Mouse (Mus musculus) naive thymus-derived CD4-positive, alpha-beta T cell, adult 2 months (primary cell): ENCODE results near the gene Rbm15.
"Not testable (repeated sequence)": the region's sequence is repeated elsewhere in the genome, so short reads cannot be mapped to it uniquely, and the experiment has no call there.

Experiments
- DNase-seq: peaks from one replicate; pipeline ENCODE4 v3.0.0-alpha.2; 2011; ENCODE audit warnings: low read depth

Gene Rbm15

GRCm38 (mm10) chr3:107330503-107331424 lies 2.7 kb downstream of the Rbm15 start:
- no peak for DNase-seq

DNA sequence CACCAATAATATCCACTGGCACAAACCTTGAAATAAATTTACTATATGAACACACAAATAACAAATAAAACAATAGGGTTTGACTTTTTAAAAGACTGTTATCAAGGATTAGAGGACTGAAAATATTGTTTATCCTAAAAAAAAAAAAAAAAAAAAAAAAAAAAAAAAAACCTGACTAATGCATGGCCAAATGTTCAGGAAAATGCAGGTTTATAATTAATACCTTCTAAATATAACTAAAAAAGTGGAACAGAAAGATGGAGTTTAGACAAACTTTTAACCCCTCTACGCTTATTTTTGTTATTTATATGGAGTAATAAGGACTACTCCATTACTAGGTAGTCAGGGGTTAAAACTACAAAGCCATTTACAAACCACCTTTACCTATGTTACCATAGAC lies 7.0 kb downstream of the Rbm15 start:
- DNase-seq: no peak

DNA sequence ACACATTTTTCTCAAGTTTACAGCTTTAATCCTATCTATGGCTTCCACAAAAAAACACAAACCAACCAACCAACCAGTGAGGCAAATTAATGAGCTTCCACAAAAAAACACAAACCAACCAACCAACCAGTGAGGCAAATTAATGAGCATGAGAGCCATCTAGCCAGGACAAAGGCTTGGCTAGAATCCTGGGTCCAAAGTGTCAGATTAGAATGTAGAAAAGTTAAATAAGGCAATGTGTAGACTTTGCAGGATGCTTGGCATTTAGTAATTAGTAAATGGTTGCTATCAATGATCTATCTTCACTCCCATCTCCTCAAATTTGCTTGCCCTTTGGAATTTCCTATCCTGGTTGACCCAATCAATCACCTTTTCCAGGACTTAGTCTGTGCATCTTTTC lies 11.7 kb downstream of the Rbm15 start:
- DNase-seq: no peak

DNA sequence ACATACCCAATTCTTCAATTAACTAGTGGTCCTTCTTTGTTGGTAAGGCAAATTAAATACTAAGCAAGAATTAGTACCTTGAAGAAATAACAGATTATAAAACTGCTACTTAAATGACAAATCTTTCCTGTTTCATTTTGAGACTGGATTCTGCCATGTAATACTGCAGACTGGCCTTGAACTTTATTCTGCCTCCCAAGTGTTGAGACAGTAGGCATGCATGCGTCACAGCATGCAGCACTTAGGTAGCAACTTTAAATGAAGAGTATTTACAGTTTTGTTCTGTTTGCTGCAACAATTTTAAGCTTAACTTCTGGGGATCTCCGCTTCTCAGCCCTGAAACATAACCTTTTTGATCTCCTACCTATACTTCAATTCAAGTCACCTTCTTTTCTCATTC lies 12.3 kb downstream of the Rbm15 start:
- DNase-seq: no peak

DNA sequence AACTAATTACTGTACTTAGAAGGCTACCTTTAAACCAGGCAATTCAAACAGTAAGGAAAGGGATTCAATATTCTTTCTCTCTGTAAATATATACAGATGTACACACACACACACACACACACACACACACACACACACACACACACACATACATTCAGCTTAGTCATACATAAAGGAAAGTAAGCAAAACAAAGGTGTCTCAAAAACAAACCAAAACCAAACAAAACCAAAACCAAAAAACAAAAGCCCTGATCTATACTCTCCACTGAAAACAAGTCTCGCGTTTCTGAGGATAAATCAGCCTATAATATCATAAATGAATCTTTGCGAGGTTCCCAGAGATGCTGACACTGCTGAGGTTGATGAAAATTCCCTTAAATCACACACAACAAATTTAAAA lies 16.1 kb downstream of the Rbm15 start:
- DNase-seq: no peak

GRCm38 (mm10) chr3:107296917-107297316 lies 36.6 kb downstream of the Rbm15 start:
- not testable (repeated sequence) for DNase-seq

- DNase-seq: no peak
Measured at GRCm38 (mm10) chr3:107295672-107296360, 37.7 kb downstream of the Rbm15 start.

DNA sequence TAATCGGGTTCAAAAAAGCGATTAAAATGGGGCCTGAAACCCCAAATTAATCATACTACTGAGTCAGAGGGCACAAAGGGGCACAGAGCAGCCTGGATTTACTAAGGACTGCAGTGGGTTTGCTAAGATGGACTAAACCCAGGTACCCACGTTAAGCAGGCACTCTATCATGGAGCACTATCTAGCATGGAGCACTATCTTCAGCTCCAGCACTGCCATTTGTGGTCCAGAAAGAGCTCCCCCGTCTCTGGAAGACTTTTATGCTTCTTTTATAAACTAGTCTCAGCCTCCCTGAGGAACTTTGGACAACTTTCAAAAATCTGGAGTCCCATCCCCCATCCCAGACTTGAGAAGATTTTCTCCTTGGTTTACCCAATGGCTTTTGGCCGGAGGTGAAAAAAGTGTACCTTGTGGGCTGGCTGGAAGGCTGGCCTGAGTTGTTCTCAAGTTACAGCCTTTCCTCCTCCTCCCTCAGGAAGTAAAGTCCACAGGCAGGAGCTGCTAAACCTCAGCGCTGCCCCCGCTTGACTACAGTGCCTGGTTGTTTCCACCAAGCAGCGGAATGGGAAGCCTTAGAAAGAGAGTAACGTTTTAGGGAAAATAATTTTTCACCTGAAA lies 42.6 kb downstream of the Rbm15 start, which contains the start of gene Slc16a4:
TSS of gene Slc16a4 (plus strand) at position 467 of the 618 bp plus-strand sequence.
- no peak for DNase-seq

DNA sequence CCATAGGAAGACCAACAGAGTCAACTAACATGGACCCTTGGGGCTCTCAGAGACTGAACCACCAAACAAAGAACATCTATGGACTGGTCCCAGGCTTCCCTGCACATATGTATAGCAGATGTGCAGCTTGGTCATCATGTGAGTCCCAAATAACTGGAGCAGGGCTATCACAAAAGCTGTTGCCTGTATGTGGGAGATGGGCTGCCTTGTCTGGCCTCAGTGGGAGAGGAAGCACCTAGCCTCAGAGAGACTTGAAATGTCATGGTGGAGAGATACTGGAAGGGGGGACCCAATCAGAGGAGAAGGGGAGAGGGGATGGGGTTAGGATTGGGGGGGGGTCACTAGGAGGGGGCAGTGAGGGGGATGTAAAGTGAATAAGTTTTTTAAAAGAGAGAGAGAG lies 46.1 kb downstream of the Rbm15 start:
- no peak for DNase-seq

- no peak for DNase-seq
Measured at GRCm38 (mm10) chr3:107286123-107286522, 47.4 kb downstream of the Rbm15 start.

- peak; percentile 90 for DNase-seq
Measured at GRCm38 (mm10) chr3:107278479-107279269, 54.8 kb downstream of the Rbm15 start, which contains the start of gene Lamtor5. Gene Lamtor5 (plus strand): TSS chr3:107278858.

GRCm38 (mm10) chr3:107276626-107277025 lies 56.8 kb downstream of the Rbm15 start:
- DNase-seq: no peak

DNA sequence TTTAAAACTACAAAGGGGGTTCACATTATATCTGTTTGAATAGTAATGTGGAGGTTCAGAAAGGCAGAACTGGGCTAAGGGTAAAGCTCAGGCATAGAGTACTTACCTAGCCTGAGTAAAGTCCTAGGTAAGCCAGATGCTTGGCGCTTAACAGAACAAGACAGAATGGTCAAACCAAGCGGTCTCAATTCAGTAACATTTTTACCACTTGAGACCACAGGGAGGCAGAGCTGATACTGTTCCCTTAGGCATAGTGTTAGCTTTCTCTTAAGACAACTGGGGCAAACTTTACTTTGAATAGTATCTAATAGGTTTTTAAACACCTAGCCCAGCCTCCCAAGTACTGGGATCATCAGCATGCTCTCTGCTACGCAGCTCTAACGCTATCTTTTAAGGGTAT lies 57.5 kb downstream of the Rbm15 start:
- no peak for DNase-seq
